Mouse (Mus musculus): Measurements from ENCODE around the gene Rapgef4. TPM values are rescaled to one million over a fixed set of nuclear protein-coding genes. Genes with fewer than 3 reads are reported as not detected.

Gene Rapgef4
- polyA plus RNA-seq, 1 experiment = 1.5 TPM

DNA sequence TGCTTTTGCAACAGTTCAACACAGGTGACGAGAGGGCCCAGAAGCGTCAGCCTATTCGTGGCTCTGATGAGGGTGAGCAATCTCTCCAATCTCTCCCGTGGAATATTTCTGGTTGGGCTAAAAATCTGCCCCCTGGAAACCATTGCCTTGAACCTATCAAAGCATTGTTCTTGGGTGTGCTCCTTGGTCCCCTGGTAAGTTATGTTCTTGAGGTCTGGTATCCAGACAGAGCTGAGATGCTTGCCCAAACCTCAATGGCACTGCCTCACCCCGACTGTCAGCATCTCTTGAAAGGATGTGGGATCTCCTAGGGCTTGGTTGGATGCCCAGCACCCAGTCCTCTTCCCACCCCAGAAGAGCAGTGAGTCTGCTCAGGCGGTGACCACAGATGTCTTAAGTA, 245.0 kb downstream of the Rapgef4 start:
- H3K27ac ChIP-seq (replicated peaks; ENCODE audit: low read depth, low read length) = no peak overlapping the region

DNA sequence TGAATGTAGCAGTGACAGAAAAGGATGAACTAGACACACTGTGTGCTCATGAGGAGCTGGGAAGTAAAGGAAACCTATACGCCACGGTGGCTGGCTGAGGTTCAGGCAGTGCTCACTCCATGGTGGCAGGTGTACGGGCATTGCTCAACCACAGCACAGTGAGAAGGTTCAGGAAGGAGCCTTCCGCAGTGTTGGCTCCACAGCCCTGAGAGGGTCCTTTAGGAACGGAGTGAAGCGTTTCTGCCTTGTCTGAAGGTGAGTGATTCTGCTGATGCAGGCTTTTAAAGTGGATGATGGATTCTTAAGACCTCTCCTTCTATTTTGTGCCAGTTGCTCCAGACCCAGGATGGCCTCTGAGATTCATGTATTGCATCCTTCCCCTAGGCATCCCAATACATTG, 246.4 kb downstream of the Rapgef4 start:
- H3K4me1 ChIP-seq (ENCODE audit: control insufficient read depth, insufficient read depth, insufficient read length, low read length) = no peaks in the 10 kb centered on the region
- no peak overlapping the region for H3K27ac ChIP-seq (replicated peaks; ENCODE audit: low read depth, low read length)
- no peak overlapping the region for H3K4me3 ChIP-seq (ENCODE audit: insufficient read depth, low read depth, low read length)

More for the DNA sequence above, 245.0 kb downstream of the Rapgef4 start:
- no peaks in the 10 kb centered on the region for H3K4me1 ChIP-seq (ENCODE audit: control insufficient read depth, insufficient read depth, insufficient read length, low read length)
- no peak overlapping the region for H3K4me3 ChIP-seq (ENCODE audit: insufficient read depth, low read depth, low read length)

DNA sequence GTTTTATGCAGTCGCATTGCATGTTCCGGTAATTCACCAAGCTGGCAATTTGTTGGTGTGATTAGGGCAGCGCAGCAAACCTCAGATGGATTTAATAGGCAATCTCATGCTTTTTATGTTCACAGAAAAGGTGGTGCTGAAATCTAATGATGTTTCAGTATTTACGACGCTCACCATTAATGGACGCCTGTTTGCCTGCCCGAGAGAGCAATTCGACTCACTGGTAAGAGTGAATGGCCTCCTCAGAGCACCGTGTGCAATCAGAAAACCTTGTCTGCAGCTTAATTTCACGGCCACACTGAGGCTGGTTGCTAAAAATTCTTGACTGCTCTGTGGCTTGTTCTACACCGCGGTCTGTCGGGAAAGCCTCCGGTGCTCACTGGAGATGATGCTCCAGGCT, 247.8 kb downstream of the Rapgef4 start:
- Histone ChIP-seq H3K4me3 (ENCODE audit: insufficient read depth, low read depth, low read length) (no peak overlapping the region), H3K4me1 (ENCODE audit: control insufficient read depth, insufficient read depth, insufficient read length, low read length) (no peaks in the 10 kb centered on the region), H3K27ac (replicated peaks; ENCODE audit: low read depth, low read length) (no peak overlapping the region)

DNA sequence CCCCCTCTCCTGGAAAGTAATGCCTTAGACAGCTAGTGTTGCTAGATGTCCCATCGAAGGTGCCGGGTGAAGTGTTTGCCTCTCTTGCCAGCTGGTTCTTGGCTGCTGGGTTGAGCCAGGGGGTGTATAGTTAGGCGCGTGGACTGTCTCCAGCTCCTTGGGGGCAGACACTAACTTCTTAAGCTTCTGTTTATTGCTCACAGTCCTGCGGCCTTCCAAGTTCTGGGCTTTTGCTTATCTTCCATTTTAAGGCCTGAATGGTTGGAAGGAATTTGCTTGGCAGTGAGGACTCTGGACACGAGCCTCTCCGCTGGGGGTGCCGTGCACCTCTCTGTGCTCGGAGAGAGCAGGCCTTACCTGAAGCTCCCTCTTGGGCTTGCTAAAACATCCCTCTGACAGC, 249.5 kb downstream of the Rapgef4 start:
- H3K27ac ChIP-seq (replicated peaks; ENCODE audit: low read depth, low read length) = no peak overlapping the region
- H3K4me1 ChIP-seq (ENCODE audit: control insufficient read depth, insufficient read depth, insufficient read length, low read length) = no peaks in the 10 kb centered on the region
- no peak overlapping the region for H3K4me3 ChIP-seq (ENCODE audit: insufficient read depth, low read depth, low read length)

DNA sequence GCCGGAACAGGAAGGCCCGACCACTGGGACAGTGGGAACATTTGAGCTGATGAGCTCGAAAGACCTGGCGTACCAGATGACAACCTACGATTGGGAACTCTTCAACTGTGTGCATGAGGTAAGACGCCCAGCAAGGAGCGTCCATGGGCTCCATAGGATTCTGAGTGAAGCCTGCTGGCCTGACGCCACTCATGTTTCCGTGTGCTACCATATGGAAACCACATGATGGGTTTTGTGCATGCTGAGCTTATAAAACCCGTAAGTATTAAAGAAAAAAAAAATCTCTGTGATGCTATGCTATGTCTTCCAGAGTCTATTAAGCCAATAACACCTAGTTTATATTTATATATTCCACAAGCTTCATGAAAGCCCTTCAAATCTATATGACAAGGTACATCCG, 253.0 kb downstream of the Rapgef4 start:
- Histone ChIP-seq H3K4me1 (ENCODE audit: control insufficient read depth, insufficient read depth, insufficient read length, low read length) (no peaks in the 10 kb centered on the region), H3K27ac (replicated peaks; ENCODE audit: low read depth, low read length) (no peak overlapping the region)

DNA sequence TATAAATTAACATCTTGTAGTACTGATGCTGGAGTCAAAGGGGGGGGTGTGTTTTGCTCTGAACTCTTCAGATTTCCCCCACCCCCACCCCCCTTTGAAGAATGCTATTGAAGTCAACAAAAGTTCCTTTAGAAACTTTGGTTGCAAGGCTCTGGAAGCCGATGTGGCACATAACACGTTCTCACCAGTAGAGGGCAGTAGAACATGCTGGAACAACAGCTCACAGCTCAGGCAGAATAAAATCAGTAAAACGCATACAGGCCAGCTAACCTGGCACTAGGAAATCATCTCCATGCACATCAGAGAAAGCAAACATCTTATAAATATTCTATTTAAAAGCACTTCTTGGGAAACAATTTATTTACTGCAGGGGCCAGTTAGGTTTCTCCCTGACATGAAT, 253.9 kb downstream of the Rapgef4 start:
- H3K4me3 ChIP-seq (ENCODE audit: insufficient read depth, low read depth, low read length) = no peak overlapping the region
- no peak overlapping the region for H3K27ac ChIP-seq (replicated peaks; ENCODE audit: low read depth, low read length)
- no peaks in the 10 kb centered on the region for H3K4me1 ChIP-seq (ENCODE audit: control insufficient read depth, insufficient read depth, insufficient read length, low read length)

More for the DNA sequence above, 253.0 kb downstream of the Rapgef4 start:
- H3K4me3 ChIP-seq (ENCODE audit: insufficient read depth, low read depth, low read length) = no peak overlapping the region

DNA sequence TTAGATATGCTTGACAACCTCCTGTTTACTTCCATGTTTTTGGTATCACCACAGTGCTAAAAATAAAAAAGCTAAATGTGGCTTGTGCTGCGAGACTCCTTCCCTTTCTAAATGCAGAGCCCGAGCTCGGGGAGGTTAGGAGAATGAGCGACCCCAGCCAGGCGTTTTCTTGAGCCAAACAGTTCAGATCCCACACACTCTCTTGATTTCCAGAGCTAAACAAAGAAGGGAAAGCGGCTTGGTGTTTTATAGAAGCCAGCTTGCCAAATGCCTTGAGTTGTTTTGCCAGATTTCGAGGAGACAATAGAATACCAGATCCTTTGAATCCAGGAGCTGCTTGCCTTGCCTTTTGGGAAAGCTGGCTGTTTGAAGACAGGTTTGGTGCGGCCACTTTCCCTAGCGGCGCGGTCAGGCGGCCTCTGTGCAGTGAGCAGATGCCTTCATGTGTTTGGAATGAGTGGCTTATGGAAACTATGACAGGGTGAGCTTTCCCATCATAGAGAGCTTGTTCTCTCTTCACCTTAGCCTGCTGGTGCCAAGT, 254.4 kb downstream of the Rapgef4 start:
- Histone ChIP-seq H3K27ac (replicated peaks; ENCODE audit: low read depth, low read length) (no peak overlapping the region), H3K4me1 (ENCODE audit: control insufficient read depth, insufficient read depth, insufficient read length, low read length) (no peaks in the 10 kb centered on the region), H3K4me3 (ENCODE audit: insufficient read depth, low read depth, low read length) (no peak overlapping the region)

DNA sequence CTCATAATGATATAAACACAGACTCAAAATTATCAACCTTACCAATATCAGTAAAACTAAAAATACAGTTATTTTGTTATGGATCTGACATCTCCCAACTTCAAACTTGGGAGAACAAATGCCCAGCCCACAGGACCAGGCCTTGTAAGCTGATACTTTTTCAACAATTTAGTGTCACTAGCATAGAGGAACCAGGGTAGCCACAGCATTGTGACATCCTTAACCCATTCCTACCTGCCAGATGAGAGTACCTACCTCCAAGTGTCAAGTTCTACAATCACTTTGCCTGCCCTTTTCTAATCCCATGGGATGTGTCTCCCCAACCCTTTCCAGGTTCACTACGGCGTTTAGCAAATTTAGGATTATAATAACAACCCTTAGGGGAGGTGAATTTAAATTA, 257.4 kb downstream of the Rapgef4 start:
- no peak overlapping the region for H3K4me3 ChIP-seq (ENCODE audit: insufficient read depth, low read depth, low read length)
- no peak overlapping the region for H3K27ac ChIP-seq (replicated peaks; ENCODE audit: low read depth, low read length)
- H3K4me1 ChIP-seq (ENCODE audit: control insufficient read depth, insufficient read depth, insufficient read length, low read length) = no peaks in the 10 kb centered on the region

DNA sequence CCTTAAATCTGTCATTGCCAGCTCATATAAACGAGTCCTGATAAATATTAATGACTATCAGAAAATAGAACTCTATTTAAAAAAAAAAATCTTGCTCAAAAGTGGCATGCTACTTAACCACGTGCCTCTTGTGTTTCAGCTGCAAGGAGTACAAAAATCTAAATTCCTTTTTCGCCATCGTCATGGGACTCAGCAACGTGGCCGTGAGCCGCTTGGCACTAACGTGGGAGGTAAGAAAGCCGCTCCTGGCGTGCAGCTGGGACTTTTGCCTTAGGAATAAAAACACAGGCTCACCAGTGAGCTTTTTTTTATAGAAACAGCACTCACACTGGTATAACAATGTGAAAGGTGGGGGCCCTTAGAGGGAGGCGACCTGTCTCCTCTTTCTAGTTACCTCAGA, 257.9 kb downstream of the Rapgef4 start:
- no peaks in the 10 kb centered on the region for H3K4me1 ChIP-seq (ENCODE audit: control insufficient read depth, insufficient read depth, insufficient read length, low read length)
- no peak overlapping the region for H3K4me3 ChIP-seq (ENCODE audit: insufficient read depth, low read depth, low read length)
- no peak overlapping the region for H3K27ac ChIP-seq (replicated peaks; ENCODE audit: low read depth, low read length)

DNA sequence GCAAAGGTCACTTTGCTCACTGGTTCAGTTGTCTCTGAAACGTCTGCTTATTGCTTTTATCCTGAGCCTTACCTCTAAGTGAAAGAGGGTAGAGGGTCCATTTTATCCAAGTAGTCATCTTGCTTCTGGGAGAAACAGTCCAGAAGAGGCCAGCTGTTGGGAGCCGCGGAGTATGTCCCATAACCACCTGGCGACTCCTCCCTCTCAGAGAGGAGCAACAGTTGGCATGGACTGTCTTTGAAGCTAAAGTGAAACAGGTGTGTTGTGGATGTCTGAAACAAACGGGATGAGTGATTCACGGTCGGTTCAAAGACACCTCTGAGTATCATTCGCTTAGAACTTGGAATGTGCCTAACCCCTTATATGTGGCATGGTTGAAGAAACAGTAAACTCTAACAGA, 258.4 kb downstream of the Rapgef4 start:
- H3K27ac ChIP-seq (replicated peaks; ENCODE audit: low read depth, low read length) = no peak overlapping the region
- no peaks in the 10 kb centered on the region for H3K4me1 ChIP-seq (ENCODE audit: control insufficient read depth, insufficient read depth, insufficient read length, low read length)
- H3K4me3 ChIP-seq (ENCODE audit: insufficient read depth, low read depth, low read length) = no peak overlapping the region

DNA sequence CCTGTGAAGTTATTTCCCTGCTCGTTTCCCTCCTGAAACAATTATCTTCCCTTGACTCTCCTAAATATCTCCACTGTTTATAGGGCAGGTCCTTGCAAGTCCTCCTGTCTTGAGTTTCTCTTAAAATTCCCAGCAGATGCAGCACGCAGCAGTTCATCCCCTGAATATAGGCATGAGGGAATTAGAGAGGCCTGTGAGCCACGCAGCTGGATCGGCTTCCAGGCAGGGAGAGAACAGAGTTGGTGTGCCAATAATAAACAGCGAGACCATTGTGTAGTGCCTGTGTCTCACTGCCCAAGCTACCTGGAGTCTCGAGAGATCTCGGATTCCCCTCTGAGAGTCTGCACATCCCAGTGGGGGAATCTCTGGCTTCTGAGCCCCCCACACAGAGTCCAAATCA, 259.0 kb downstream of the Rapgef4 start:
- H3K27ac ChIP-seq (replicated peaks; ENCODE audit: low read depth, low read length) = no peak overlapping the region
- H3K4me1 ChIP-seq (ENCODE audit: control insufficient read depth, insufficient read depth, insufficient read length, low read length) = no peaks in the 10 kb centered on the region

DNA sequence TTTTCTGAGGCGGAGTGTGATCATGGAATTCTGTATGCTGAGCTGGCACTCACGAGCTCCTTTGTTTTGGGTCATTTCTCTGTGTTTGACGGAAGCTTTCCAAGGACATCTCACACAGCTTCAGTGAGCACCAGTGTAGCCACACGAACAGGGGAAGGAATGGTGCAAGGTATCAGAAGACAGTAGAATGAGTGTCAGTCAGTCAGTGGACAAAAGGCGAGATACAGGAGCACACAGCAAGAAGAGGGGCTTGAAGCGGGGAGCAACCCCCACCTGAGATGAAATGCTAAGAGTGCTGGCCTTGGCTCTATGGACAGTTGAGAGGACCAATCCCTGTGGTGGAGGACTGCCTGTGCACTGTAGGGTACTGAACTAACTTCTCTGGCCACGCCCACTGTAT, 259.7 kb downstream of the Rapgef4 start:
- H3K4me1 ChIP-seq (ENCODE audit: control insufficient read depth, insufficient read depth, insufficient read length, low read length) = no peaks in the 10 kb centered on the region
- H3K4me3 ChIP-seq (ENCODE audit: insufficient read depth, low read depth, low read length) = no peak overlapping the region
- no peak overlapping the region for H3K27ac ChIP-seq (replicated peaks; ENCODE audit: low read depth, low read length)

More for the DNA sequence above, 259.0 kb downstream of the Rapgef4 start:
- H3K4me3 ChIP-seq (ENCODE audit: insufficient read depth, low read depth, low read length) = no peak overlapping the region

DNA sequence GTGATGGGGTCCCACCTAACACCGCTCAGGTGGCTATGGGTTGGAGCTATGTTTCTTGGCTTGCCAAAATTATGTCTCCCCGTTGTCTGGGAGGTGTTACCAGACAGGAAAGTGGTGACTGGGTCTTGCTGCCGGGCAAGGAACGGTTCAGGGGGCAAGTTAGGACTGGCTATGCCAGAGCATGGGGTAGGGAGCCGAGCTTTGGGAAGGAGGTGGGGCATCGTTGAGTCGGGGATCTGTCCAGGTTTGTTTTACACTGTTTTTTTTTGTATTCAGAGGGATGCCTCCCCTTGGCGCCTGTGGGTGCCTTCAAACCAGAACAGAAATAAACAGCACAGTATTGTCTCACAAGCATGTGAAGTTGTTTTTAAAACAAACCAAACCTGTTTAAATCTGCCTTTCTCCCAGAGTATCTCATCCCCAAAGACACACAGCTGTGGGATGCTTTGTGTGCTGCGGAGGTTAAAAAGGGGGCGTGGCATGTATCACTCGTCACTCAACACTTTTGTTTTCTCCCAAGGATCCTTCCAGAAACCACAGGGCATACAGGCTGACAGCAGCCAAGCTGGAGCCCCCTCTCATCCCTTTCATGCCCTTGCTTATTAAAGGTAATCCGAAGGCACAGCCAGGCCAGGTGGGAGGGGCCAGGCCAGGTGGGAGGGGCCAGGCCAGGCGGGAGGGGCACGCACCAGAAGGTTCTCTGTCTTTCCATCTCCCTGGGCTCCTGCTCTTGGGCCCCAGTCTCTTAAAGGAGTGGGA, 260.9 kb downstream of the Rapgef4 start:
- 0 out of 2 replicates have a peak overlapping the region, but pooled peaks have one; percentile 37 for H3K4me3 ChIP-seq (ENCODE audit: insufficient read depth, low read depth, low read length)
- no peaks in the 10 kb centered on the region for H3K4me1 ChIP-seq (ENCODE audit: control insufficient read depth, insufficient read depth, insufficient read length, low read length)
- H3K27ac ChIP-seq (replicated peaks; ENCODE audit: low read depth, low read length) = no peak overlapping the region

DNA sequence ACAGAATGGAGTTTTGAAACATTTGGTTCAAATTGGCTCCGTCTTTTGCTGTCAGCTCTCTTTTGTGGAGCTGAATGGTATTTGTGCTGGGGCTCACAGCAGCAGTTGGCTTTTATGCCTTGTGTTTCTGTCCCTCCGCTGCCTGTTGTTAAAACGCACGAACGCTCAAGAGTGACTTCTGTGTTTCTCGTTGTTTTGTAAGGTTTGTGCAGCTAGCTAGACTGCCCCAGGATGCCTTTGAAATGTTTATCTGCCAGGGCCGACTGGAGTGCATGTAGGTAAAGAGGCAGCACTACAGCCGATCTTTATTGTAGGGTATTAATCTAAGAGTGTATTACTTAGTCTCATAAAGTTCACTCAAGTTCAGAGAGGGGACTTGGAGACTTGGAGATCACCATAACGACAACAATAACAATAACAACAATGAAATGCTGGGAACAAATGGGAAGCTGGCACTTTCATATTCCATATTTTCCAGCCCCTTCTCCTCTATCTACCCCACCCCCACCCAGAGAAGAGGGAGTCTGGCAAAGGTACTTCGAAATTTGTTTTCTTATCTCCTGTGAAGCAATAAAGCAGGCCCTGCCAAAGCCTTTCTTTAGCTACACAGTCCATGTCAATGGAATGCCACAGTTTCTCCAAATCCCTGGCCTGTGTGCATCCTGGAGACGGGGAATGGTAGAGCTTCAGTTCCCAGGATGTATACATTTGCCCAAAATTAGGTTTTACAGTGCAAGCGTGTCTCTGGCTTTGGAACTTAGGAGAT, 262.1 kb downstream of the Rapgef4 start:
- Histone ChIP-seq H3K27ac (replicated peaks; ENCODE audit: low read depth, low read length) (no peak overlapping the region), H3K4me1 (ENCODE audit: control insufficient read depth, insufficient read depth, insufficient read length, low read length) (no peaks in the 10 kb centered on the region), H3K4me3 (ENCODE audit: insufficient read depth, low read depth, low read length) (no peak overlapping the region)

DNA sequence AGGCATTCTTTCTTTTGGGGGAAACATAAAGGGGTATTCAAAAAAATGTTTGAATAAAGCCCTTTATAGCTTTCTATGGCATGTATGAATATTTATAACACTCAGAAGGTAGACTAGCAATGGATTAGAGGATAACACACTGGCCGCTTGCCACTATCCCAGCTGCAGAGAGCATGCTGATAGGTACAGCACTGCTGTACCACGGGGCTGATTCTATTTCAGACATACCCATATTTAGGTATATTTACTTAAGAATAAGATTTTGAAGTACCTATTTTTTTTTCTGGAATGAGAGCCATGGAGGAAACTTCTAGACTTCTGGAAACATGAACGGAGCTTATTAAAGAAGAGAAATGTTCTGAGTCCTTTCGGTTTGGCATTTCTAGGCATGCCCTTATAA, 264.6 kb downstream of the Rapgef4 start:
- Histone ChIP-seq H3K4me1 (ENCODE audit: control insufficient read depth, insufficient read depth, insufficient read length, low read length) (no peaks in the 10 kb centered on the region), H3K27ac (replicated peaks; ENCODE audit: low read depth, low read length) (no peak overlapping the region), H3K4me3 (ENCODE audit: insufficient read depth, low read depth, low read length) (no peak overlapping the region)

DNA sequence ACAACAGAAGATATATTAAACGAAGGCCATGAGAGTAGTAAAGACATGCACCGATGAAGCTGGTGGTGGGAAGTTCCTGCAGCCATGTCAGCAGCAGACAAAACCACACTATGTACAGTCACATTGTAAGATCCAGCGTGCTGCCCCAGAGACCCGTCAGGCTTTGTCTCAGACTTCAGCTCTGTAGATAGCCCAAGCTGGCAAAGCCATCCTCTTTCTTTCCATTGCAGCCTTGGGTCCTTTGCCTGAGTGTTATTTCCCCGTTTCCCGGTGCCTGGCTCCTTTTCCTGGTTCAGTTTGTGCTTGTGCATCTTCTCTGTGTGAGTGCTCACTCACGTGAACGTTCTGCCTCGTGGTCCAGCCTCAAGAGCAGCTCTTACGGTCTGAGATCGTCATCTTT, 265.3 kb downstream of the Rapgef4 start:
- Histone ChIP-seq H3K4me3 (ENCODE audit: insufficient read depth, low read depth, low read length) (no peak overlapping the region), H3K4me1 (ENCODE audit: control insufficient read depth, insufficient read depth, insufficient read length, low read length) (no peaks in the 10 kb centered on the region), H3K27ac (replicated peaks; ENCODE audit: low read depth, low read length) (no peak overlapping the region)

All from brown adipose tissue, adult 24 weeks (tissue).